Mouse (Mus musculus): ENCODE results near the gene Rtn1. TPM values are rescaled to one million over a fixed set of nuclear protein-coding genes. Genes with fewer than 3 reads are reported as not detected.

Gene Rtn1
- total RNA-seq, 2 experiments from 2014 or later = 1,443 to 1,537 TPM

DNA sequence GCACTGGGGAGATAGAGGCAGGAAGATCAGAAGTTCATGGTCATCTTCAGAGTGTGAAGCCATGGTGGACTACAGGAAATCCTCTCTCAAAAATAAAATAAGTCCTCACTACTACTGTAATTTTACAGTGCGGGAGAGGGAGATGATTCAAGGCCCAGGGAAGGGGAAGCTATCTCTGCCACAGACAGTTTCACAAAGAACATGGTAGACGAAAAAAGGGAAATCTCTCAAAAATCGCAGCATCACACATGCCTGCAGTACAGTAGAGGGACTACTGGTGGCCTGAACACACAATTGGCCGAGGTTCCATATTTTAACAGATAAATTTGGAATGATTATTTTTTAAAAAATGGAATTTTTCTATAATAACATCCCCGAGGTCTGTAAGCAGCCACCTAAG is 20.0 kb downstream of the Rtn1 start:
- intact Hi-C loops (cut with DNase I) = no loop called here
- DNase-seq (ENCODE audit: low spot score in 2 of 2) = no peak

DNA sequence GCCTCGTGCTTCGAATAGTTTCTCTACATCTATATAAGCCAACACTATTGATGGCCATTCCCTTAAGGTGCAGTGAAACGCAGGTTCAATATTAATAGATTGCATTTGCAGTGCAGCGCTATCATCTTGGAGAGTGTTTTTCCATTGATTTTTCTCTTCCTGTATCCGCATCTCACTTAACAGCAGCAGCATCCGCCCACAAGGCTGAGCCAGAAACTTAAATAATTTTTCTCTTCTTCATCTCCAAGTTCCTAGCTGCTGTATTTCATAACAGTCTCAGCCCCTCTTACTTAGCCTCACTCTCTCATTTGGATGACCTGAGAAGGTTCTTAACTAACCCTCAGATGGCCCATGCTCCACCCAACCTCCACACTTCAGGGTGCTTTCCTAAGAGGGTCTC is 20.7 kb downstream of the Rtn1 start:
- intact Hi-C loops (cut with DNase I) = no loop called here
- DNase-seq (ENCODE audit: low spot score in 2 of 2) = no peak

DNA sequence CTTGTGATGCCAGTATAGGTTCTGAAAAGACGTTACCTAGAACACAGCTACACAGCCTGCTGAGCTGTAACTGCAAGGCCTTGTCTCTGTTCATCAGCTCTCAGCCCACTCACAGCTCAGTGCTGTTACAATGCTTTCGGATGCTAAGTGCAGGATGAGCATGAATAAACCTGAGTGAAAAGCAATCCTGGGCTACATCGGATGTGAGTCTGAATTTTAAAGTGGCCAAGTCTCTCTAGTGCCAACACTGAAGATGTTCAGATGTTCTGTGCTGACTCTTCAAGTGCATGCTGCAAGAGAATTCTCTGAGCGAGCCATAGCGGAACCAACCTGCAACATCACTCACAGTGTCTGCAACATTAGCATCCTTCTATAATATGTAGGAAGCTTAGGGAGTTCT is 32.5 kb downstream of the Rtn1 start:
- DNase-seq (ENCODE audit: low spot score in 2 of 2) = no peak
- intact Hi-C loops (cut with DNase I) = no loop called here

DNA sequence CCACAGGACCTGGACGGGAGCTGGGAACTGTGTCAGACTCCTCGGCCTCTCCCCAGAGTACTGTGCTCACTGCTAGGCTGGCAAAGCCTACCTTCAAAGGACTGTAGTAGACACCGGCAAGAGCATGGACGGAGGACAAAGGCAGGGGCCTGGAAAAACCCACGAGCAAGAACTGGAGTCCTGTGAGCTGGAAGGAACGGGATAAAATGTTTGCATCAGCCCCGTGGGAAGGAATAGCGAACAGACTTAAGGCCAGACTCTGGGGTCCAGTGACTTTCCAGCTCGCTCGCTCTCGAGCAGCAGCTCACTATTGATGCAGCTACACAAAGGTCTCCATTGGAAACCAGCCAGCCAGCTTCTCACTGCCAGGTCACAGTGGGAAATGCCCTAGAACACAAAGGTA is 34.0 kb downstream of the Rtn1 start:
- intact Hi-C loops (cut with DNase I) = no loop called here
- DNase-seq (ENCODE audit: low spot score in 2 of 2) = no peak

DNA sequence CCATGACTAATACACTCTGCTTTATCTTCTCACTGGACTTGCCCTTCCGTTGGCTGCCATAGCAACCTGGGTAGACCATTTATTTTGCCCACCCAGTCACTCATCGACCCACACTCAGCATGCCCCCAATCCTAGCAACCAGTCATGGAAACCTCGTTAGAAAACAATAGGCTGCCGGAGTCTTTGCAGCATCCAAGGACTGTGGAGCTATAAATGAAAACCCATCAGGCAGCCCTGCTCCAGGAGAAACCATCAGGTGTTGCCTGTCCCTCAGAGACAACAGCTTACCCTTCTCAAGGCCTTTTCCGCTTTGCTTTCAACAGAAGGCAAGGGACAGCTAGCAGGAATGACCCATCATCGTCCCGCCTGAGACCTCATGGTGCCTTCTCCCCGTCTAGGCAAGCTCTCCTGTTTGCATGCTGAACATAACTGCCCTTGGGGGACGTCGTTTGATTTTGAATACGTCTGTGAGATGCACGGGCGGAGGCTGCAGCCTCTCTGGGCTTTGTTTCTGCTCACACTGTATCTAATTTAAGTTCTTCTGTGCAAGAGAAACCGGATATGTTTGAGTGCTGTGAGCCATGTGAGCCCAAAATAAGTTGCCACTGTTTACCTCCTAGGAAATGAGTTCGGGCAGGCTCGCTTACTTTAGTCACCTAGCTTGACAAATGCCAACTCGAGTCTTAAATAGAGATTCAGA is 34.8 kb downstream of the Rtn1 start:
- intact Hi-C loops (cut with DNase I) = no loop called here
- DNase-seq (ENCODE audit: low spot score in 2 of 2) = no peak

DNA sequence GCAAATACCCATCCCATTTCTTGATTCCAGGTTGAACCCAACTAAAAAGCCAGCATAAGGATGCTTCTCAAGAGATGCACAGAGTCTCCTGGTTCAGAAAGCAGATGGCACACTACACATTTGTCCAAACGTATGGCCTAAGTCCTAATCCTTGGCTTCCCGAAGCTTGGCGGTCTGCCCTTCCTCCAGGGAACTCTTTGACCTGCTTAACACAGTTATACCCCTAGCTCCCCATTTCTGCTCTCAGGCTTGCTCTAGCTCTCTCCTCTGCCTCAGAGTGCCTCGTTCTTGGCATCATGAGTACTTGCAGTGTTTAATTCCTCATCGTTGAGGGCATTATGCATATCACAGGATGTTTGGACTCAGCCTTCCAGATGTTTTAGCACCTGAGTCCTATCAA is 38.8 kb downstream of the Rtn1 start:
- intact Hi-C loops (cut with DNase I) = no loop called here
- no peak for DNase-seq (ENCODE audit: low spot score in 2 of 2)

DNA sequence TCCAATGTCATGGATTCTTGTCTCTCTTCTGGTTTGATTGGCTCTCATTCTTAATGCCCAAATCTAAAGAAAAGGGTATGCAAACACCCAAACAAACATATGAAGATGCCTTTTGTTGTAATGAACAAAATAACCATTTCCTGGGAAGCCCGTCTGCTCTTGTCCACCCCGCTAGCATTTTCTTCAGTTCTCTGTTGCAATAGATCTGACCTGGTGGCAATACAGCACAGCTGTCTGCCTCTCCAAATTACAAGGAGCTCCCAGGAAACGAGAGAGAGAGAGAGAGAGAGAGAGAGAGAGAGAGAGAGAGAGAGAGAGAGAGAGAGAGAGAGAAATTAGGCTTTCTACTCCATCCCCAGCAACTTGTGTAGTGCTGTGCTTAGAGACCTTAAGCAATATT is 42.1 kb downstream of the Rtn1 start:
- DNase-seq (ENCODE audit: low spot score in 2 of 2) = no peak
- intact Hi-C loops (cut with DNase I) = no loop called here

DNA sequence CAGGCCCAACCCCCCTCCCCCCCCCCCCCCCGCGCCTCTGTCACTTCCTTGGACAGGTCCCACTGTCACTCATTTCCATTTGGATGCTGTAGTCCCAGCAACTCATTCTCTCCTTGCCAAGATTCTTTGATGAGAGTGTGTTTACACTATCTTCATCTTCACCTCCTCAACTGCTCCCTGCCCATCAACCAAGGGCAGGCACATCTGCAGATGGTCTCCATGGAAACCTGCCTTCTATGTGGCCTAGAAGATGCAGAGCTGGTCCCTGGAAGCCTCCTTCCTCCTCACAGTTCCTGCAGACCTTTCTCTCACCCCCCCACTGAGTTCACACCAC is 42.8 kb downstream of the Rtn1 start:
- intact Hi-C loops (cut with DNase I) = no loop called here
- no peak for DNase-seq (ENCODE audit: low spot score in 2 of 2)

DNA sequence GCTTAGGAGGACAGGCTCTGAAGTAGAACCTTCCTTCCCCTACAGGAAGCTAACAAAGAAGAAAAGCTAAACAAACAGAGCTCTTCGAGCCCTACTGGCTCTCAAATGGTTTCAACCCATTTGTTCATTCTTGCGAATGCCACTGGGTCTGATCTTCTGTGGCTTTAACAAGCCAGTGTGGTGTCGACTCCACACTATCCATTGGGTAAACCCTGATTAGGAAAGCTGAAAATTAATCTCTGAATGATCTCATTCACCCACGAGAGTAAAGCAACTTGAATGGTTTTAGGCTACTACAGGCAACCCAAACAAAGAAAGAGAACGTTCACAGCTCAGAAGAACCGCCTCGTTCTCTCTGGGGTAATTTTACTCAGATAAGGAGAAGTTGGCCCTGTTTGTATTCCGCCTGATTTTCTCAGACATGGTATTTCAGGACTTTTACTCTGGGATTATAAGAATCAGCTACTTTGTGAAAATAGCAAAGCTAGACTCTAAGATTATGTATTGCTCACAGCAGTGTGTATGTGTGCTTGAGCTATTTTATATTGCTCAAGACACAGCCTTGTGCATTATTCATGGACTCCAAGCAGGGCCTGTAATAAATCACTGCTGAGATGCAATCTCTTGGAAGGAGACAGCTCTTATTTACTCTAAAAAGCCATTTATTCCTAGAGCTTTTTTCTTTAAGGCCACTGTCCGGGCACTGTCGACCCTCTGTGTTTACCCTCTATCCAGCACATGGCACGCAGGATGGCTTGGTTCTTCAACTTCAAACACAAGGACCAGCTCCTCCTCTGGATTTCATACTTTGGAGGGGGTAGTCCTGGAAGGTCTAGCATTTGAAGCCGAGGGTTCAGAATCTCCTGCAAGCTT is 43.4 kb downstream of the Rtn1 start:
- intact Hi-C loops (cut with DNase I) = no loop called here
- DNase-seq (ENCODE audit: low spot score in 2 of 2) = no peak

DNA sequence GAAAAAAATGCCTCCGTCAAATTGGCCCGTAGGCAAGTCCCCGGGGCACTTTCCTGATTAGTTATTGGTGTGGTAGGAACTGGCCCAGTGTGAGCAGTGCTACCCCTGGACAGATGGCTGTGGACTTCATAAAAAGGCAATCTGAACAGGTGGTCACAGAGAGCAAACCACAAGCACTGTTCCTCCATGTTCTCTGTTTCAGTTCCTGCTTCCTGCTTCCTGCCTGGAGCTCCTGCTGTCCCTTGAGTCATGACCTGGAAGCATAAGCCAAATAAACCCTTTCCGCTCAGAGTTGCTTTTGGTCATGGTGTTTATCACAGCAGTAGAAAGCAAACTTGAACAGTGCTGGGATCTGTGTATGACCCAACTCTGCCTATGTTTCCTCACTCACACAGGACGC is 44.3 kb downstream of the Rtn1 start:
- no peak for DNase-seq (ENCODE audit: low spot score in 2 of 2)
- intact Hi-C loops (cut with DNase I) = loop anchor here (5.0 kb wide), 1 partner anchor 57 kb away; no protein-coding TSS in a partner anchor

DNA sequence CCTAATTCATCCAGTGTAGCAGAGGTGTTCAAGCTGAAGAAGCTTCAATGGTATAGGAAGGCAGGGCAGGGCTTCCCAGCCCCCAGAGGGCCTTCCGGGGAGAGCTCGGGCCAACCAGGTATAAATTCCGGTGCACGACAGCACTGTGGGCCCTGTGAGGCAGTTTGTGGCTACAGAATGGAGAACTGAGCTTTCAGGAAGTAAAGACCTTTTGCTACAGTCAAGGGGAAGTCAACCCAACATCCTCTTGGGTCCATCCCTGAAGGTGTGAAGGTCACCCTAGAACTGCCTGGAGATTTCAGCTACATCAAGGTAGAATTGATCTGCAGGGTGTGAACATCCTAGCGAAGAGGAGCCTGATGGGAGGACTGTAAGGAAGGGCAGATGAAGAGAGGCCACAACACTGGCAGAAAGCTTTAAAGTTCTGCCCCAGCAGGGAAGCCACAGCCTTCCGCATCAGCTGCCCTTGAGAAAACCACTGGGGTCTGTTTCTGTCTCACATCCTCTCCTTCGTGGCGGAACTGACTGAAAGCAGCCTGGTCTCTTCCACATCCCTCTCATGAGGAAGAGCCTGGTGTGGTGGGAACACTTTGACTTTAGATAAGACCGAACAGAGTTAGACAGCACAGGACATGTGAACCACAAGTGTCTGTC is 47.0 kb downstream of the Rtn1 start:
- DNase-seq (ENCODE audit: low spot score in 2 of 2) = no peak
- intact Hi-C loops (cut with DNase I) = loop anchor here (5.0 kb wide), 1 partner anchor 55 kb away; no protein-coding TSS in a partner anchor

DNA sequence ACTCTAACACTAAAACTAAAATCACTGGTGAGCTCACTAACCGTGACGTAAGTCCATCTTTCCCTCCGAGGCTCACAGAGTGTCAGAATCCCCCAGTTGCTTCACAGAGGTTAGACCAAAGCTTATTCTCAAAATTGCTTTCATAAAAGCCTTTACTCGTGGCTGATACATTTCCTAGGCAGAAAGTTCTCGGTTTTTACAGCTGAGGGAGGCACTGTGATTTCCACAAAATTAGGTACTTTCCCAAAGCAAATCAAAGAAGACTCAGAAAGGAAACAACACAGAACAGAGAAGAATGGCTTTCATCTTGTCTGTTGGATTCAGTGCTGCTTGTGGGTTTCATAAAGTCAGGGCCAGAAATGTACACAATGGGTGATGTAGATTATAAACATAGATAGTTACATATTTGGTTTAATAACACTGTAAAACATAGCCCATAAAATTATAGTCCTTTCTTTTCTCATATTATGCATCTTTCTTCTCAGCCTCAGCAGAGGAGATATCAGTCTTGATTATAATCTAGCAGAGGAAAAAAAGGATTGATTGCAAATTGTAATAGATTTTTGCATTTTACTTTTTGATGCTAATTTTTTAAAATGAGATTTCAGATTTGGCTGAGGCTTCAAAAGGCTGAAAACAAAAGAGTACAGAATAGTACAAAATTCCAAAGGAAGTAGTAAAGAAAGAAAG is 47.8 kb downstream of the Rtn1 start:
- no peak for DNase-seq (ENCODE audit: low spot score in 2 of 2)
- intact Hi-C loops (cut with DNase I) = loop anchor here (5.0 kb wide), 1 partner anchor 54 kb away; no protein-coding TSS in a partner anchor

DNA sequence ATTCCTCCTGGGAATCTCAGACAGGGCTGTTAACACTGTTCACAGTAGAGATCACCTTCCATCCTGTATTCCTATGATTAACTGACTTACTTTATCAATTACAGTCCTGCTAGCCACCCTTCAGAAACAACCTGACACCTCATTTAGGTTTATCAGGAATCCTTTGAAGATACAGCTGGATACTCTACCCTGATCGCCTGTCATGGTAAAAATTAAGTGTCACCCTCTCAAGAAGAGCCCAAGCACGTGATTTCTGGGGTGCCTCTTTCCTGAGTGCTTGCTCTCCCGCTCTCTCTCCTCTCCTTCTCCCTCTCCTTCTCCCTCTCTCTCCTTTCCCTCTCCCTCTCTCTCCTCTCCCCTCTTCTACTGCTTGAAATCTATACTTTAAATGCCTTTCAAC is 49.0 kb downstream of the Rtn1 start:
- DNase-seq (ENCODE audit: low spot score in 2 of 2) = no peak
- intact Hi-C loops (cut with DNase I) = loop anchor here (5.0 to 10.0 kb wide), 2 partner anchors 45 to 53 kb away; partner anchors contain the start of gene Rtn1

DNA sequence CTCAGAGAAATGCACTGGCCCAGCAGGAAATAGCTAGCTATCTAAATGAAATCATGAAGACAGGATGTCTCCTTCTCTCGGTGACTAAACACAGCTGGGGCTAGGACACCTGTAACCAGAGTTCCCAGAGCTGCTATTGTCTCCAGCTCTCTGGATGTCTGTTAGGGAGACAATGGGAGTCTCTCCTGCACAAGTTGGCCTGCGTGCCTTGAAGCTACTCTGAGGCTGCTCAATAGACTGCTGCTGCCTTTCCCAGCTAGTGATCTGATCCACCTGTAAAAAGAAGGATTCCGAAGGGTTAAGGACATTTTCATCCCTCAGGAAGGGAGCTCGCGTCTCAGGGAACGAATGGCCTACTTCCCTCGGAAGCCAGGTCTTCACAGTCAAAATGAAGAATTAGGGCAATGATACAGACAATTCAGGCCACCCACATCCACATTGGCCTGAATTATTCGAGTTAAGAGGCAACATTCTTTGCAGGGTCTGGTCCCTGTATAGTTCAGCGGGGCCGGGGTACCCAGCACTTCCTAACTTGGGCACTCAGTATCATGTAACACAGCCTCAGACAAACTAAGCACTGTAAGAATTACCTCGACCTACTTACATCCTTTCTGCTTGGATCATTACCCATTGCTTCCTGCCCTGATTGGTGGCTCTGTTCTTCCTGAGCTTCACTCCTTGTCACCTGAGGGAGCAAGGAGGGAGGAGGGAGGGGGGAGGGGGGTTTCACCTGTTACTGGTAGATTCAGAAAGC is 51.0 kb downstream of the Rtn1 start:
- intact Hi-C loops (cut with DNase I) = loop anchor here (10.0 kb wide), 1 partner anchor 47 kb away; the partner anchor contains the start of gene Rtn1

DNA sequence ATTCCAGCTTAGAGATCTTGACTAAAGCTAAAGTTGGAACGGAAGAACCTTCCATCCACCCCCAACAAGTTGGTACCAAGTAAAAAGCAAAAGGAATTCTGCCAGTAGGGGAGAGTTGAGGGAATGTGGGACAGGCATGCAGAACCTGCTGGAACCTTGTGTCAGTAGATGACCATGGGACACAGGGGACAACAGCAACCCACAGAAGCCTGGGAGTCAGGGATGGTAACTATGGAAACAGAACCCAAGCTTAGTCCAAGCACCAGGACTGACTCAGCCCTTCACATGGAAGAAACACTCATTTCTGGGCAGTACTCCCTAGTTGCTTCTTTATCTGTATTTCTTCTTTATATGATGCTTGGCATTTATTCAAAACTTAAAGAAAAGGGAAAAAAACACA is 54.6 kb downstream of the Rtn1 start:
- peak in 1 of 2 experiments; percentile 26 for DNase-seq (ENCODE audit: low spot score in 2 of 2)
- intact Hi-C loops (cut with DNase I) = loop anchor here (10.0 kb wide), 1 partner anchor 51 kb away; the partner anchor contains the start of gene Rtn1

More for the DNA sequence above, 51.0 kb downstream of the Rtn1 start:
- DNase-seq (ENCODE audit: low spot score in 2 of 2) = no peak

DNA sequence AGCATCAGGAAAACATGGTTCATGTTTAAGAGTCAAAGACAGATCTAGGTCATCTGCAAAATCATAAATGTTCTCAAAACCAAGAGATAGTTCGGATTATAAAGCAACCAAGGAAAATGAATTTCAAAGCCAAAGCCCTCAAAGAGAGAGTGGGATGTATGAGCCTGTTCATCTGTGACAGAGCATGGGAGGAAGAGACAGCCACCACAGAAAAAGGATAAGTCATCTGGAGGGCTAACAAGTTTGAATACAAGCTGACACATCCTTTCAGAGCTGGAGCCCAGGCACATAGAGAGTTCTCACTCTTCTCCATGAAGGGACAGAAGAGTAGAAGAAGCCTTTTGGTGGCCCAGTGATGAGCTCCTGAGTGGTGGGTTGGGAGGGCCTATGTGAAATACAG is 55.3 kb downstream of the Rtn1 start:
- no peak for DNase-seq (ENCODE audit: low spot score in 2 of 2)
- intact Hi-C loops (cut with DNase I) = loop anchor here (10.0 kb wide), 1 partner anchor 51 kb away; the partner anchor contains the start of gene Rtn1

DNA sequence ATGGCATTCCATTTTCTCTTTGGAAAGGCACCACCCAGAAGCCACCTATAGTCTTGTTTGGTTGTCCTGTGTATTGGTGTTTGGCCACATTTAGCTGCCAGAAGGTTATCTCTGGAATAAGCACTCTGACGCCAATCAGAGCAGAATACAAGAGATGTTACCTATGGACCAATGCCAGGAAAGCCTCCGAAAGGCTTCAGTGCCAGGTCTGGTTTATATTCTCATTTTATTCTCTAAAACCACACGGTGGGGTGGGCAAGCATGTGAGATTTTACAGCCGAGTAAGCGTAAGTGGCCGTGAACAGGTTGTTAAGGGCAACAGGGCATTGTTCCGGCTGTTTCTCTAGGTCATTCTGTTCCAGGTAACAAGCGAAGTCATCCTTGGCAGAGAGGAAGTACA is 60.3 kb downstream of the Rtn1 start:
- DNase-seq (ENCODE audit: low spot score in 2 of 2) = no peak
- intact Hi-C loops (cut with DNase I) = no loop called here

DNA sequence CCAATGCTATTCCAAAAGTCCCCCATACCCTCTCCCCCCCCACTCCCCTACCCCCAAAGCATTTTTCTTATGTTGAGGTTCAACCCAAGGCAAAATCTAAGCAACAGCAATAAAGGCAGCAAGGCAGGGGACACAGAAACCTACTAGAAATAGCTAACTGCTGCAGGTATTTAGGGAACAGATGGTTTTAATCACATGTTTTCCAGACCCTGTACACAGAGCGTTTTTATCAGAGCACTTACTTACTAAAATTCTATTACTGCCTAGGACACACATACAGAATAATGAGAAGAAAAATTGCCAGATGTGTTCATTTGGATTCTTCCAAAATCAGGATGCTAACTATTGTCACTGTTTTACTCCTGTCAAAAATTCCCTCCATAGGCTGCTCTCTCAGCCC is 61.7 kb downstream of the Rtn1 start:
- DNase-seq (ENCODE audit: low spot score in 2 of 2) = no peak
- intact Hi-C loops (cut with DNase I) = no loop called here

DNA sequence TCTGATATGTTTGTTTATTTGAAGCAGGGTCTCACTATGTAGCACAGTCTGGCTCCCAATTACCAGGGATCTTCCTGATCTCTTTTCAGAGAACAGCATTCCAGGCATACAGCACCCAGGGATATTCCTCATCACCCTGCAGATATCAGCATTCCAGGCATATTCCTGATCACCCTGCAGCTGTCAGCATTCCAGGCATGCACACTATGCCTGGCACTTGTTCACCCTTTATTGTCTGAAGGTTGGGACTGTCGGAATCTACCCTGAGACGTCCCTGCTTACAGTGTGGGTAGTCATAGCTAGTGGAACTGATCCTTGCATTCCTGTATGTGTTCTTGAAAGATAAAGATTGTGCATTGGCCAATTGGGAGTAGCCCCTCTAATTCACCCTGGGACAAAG is 65.2 kb downstream of the Rtn1 start:
- DNase-seq (ENCODE audit: low spot score in 2 of 2) = no peak
- intact Hi-C loops (cut with DNase I) = no loop called here
